Mouse (Mus musculus): ENCODE measurements around the gene Nln.

Gene Nln

GRCm38 (mm10) chr13:104095955-104096354, 13.5 kb downstream of the Nln start:
- DNase-seq (ENCODE audit: low spot score): no peak

DNA sequence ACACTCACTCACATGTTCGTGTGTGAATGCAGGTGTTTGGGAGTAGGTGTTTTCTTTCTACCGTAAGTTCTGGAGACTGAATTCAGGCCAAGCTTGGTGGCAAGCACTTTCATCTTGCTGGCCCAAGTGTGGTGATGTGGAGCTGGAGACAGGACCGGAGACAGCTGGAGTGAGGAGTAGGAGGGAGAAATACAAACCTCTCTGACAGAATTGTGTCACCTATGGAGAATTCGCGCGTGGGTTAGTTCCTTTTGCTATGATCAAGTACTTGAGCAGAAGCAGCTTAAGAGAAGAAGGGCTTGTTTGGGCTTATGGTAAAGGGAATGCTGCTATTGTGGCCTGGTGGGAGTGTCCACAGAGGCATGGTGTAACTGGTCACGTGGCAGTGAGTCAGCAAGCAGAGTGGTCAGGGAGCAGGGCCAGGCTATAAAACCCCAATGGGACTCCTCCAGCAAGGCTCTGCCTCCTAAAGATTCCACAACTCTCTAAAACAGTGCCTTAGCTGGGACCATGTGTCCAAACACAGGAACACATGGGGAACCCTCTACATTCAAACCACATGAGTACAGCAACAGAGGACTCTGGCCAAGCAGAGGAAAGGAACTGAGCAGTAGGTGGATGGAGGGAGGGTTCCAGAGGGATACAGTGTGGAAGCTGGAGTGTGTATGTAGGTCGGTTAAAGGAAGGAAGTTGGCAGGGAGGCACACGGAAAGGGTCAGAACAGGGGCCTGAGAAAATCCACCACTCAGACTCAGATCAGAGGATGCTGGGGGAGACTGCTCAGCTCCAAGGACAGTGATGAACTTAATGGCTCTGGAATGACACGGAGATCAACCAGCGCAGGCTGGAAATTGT, 14.7 kb downstream of the Nln start:
- no peak for DNase-seq (ENCODE audit: low spot score)

DNA sequence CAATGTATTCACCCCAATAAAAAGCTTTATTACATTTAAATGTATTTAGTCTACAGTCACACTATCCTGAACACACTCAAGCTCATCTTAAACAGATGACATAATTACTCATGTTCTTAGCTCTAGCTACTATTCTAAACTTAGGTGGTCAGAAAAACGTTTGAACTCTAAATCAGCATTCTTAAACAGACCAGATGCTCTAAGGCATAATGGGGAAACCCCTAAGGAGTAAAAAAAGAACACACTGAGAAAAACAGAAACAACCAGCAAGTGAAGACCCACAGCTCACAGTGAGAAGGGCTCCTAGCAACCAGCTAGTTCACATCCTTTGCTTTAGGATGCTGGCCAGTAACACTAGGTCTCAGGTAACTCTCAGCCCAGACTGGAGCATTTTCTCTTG, 17.7 kb downstream of the Nln start:
- DNase-seq (ENCODE audit: low spot score): no peak

DNA sequence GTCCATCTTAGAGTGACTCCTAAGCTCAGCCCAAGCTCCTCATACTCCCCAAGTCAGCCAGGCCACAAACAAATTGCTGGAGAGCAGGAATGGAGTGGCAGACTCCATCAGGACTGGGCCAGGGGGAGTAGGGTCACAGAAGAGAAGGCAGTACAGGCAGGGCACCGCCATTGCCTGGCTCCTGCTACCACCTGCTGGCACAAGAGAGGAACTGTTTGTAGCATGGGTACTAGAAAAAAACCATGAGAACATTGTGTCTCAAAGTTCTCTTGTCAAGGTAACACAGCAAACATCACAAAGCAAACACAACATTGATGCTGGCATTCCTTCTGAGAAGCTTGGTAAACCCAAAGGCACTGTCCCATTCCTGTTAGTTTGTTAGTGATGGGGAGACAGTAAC, 20.0 kb downstream of the Nln start:
- peak; percentile 26 for DNase-seq (ENCODE audit: low spot score)

DNA sequence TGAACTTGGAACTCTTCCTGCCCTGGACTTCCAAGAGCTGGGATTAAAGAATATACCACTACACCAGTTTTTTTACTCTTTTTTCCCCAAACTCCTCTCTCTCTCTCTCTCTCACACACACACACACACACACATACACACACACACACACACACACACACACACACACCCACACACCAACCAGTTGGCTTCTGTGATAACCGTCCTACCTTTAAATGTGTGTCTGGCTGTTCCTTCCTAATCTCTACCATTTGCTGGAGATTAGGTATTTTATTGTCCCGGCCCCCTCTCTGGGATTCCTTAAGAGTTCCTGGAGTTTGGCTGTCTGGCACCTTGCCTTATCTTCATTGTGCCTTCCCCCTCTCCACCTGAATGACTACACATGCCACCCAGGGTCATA, 24.8 kb downstream of the Nln start:
- no peak for DNase-seq (ENCODE audit: low spot score)

GRCm38 (mm10) chr13:104082504-104082903, 26.9 kb downstream of the Nln start:
- no peak for DNase-seq (ENCODE audit: low spot score)

DNA sequence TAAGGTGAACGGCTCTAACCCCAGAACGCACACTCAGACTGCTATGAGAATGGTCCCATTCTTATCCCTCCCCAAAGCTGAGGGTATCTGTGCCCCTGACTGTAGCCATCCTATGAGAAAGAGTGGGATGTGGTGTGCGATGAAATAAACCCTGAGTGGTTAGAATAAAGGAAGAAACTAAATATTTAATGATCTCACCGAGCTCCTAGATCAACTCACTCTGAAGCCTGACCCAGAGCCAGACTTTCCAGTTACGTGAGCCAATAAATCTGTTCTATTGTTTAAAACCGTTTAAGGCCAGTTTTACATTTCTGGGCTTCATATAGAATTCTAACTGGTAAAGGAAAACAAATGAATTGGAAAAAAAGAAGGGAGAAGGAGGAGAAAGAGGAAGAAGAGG, 32.4 kb downstream of the Nln start:
- no peak for DNase-seq (ENCODE audit: low spot score)

DNA sequence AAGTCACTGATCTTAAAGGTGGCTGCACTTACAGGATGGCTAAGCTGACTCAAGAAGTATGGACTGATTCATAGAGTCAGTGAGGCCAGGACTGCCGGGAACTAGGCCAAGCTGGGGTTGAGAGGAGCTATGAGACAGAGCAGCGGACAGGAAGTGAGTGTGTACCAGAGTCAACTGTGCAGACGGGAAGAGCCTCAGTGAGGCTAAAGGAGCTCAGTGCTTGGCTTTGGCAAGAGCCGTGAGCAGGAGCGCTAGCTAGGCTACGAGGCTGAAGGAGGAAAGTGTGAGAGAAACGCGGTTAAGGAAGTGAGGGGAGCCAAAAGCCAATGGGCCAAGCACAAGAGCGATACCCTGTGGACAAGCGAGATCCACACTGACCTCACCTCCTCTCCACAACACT, 34.7 kb downstream of the Nln start:
- no peak for DNase-seq (ENCODE audit: low spot score)

DNA sequence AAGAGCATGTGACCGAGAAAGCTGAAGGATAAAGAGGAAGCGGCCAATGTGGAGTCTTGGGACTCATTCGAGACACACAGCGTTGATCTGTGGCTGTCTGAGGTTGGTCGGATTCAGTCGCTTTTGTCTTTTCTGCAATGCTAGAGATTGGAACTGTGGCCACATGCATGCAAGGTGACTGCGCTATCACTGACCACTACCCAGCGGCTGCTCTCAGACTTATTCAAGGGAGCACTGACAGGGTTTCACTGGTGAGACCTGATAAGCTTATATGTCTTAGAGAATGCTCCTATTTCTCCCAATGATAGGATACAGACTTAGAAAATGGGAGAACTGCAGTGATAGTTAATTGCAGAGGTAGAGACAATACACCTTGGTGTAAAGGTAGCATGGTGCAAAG, 35.2 kb downstream of the Nln start:
- DNase-seq (ENCODE audit: low spot score): no peak

DNA sequence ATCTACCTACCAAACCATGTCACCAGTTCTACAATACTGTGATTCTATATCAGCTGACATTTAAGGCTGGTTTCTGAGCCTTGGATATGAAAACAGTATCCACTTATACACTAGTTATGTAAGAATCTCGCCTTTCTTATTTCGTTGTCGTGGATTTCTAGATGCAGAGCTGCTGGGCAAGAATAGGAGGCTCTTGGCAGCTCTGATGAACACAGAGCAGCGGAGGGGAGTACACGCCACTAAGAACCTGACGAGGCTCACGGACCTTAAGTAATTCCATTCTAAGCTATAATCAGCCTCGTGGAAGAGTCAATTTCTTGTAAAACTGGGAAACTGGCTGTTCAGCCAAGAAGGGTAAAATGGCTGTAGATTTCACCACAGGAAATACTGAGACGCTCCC, 37.1 kb downstream of the Nln start:
- DNase-seq (ENCODE audit: low spot score): no peak

DNA sequence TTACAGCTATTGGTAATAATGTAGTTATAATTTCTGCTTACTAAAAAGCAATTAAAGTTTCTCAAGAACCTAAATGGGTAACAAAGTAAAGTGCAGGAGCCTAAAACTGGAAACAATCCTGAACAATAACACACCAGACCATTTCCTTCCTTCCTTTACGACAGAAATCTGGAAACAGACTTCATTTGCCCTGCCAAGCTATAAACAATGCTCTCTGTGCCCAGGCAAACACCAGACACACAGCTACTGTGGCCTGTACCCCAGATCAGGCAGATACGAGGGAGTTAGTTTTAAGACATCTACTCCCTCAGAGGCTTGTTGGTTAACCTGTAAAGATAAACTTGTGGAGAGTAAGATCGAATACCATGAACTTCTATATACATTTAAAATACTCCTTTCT, 38.7 kb downstream of the Nln start:
- no peak for DNase-seq (ENCODE audit: low spot score)

GRCm38 (mm10) chr13:104069216-104069615, 40.2 kb downstream of the Nln start:
- no peak for DNase-seq (ENCODE audit: low spot score)

DNA sequence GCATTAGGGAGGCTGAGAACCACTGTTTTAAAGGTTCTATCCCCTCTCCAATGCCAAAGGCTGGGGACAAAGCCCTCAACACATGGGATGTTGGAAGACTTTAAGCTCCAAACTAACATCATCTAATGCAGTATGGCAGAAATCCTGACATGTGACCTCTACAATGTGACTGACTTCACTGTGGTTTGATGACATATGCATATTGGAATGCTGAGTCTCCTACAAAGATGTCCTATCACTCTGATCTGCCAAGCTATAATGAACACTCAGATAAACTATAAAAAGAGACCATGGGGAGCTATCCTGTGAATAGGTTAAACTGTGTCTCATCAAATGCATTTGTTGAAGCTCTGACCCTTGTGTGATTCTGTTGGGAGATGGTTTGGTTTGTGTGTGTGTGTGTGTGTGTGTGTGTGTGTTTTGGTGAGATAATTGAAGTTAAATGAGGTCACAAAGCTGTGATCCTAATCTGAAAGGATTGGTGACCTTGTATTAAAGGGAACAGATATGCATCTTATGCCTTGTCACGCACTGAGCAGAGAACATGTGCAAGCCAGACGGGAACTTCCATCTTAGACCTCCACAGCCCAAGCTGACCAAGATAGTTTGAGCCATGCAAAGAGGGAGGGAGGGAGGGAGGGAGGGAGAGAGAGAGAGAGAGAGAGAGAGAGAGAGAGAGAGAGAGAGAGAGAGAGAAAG, 43.6 kb downstream of the Nln start:
- DNase-seq (ENCODE audit: low spot score): no peak

DNA sequence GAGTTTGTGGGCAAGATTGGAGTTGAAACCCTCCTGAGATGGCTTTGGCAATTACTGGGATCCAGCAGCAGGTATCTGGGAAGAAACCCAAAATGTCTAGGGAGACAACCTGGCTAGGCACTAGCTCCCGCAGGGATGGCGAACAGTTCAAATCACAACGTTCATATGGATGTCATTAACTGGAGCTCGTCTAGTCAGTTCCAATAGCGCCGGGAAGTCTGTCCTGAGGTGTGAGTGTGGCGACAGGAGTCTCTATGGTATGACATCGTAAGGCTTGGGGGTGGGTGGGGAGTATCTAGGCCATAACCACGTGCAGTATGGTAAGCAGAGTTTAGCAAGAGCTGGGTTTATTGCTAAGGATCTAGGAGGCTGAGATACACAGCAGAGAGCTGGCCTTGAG, 46.4 kb downstream of the Nln start:
- DNase-seq (ENCODE audit: low spot score): no peak

GRCm38 (mm10) chr13:104061975-104062750, 47.3 kb downstream of the Nln start:
- DNase-seq (ENCODE audit: low spot score): no peak

DNA sequence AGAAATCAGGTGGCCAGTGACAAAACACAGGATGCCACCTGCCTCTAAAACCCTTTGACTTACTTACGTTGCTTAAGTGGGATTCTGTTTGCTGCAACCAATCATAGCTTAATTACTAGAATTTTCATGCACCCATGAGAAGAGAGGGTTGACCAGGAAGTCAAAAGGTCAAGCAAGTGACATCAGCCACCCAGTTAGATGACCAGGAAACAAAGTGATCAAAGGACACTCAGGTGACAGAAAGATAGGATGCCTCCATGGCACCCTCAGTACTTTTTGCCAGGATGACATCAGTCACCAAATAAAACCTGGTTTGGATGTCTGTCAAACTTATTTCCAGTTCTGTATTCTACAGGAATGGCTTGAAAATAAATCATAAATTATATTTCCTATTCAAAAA, 49.2 kb downstream of the Nln start:
- no peak for DNase-seq (ENCODE audit: low spot score)

DNA sequence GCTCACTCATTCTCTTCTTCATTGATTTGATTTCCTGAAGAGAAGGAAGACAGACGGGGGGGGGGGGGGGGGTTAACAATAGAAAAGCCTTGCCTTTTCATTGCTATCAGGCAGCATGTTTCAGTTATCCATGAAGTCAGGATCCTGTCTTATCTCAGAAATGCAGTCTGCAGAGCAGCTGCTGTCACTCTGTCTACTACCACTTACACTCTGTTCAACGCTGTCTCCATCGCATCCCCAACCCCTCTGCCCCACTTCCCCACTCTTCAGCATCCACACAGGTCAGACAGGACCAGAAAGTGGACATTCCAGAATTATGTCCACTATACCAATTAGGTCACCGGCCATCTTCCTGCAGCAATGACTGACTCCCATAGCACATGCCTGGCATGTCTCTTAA, 49.9 kb downstream of the Nln start:
- DNase-seq (ENCODE audit: low spot score): no peak

DNA sequence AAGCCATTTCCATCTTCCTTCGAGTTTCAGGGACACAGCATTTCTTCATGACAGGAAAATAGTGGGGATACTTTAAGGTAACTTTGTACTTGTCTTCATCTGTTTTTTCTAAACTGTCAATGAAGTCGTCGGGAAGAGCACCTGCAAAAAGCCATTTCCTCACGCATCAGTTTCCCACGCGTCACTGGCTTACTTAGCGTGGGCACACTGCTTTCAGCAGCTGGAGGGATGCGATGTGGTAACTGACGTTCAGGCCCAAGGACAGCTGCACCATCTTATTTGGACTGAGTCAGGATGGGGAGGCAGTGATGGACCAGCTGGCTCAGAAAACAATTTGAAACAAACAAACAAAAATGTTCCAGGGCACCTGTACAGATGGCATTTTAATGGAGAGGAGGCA, 50.7 kb downstream of the Nln start:
- DNase-seq (ENCODE audit: low spot score): no peak

DNA sequence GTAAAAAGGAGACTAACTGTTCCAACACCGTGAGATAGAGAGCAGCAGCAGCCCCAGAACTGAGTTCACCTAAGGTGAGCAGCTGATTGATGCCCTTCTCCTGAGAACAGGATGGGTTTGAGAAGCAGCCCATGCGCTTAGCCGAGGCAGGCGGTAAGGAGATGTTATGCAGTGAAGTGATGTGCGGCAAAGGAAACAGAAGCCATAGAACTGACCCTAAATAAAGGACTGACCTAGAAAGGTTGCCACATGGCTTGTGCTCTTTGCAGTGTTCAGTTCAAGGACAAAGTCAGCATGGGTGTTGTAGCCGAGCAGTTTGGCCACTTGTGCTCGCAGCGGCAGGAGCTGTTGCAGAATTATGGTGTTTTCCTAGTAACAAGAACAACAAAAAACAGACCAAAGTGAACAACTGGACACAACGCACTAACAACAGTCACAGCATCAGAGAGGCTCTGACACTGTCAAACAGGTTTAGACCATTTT, 57.1 kb downstream of the Nln start:
- no peak for DNase-seq (ENCODE audit: low spot score)

- no peak for DNase-seq (ENCODE audit: low spot score)
Observed at GRCm38 (mm10) chr13:104048835-104049234, 60.6 kb downstream of the Nln start.

GRCm38 (mm10) chr13:104045108-104045507, 64.3 kb downstream of the Nln start:
- DNase-seq (ENCODE audit: low spot score): no peak

DNA sequence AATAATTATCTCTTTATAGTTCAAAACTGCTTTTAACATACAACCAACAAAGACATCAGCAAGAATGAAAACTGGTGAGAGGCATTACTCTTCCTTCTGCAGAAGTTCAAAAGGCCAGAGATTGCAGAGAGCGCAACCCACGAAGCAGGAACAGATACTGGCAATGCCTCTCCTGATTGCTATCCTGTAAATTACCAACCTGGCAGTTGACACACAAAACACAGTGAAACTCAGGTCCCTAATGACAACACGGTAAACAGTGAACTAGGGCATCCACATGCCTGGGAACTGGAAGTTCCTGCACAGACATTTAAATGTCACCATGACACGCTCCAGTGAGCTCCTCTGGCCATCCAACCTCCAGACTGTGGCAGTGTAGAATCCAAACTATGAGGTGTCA, 65.1 kb downstream of the Nln start:
- DNase-seq (ENCODE audit: low spot score): no peak

DNA sequence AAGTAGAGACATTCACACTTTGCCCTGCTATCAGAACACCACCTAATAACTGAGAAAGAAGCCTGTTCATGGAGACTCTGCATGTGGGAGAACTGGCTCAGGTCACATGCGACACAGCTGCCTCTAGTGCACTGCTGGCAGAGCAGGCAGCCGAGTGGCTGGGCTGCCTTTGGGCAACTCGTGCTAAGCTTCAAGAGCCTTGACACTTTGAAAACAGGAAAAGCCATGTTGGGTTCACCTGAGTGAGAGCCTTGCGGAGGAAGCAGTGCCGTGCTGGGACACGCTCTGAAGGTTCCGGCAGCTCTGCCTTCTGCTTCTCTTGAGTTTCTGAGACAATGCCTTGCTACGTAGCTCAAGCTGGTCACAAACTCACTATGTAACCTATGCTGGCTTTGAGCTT, 66.7 kb downstream of the Nln start:
- no peak for DNase-seq (ENCODE audit: low spot score)

Data from layer of hippocampus, adult 11-12 months (tissue).